Mouse (Mus musculus) thymus, adult 2 months (tissue): ENCODE measurements around the gene Itpr2.

Experiments used
- CTCF ChIP-seq: fragments of 200-500 bp; IDR thresholded peaks from 2 replicates; pipeline ENCODE4 v1.5.1; 2012; ENCODE audit warnings: mild to moderate bottlenecking, control low read depth, low read length, moderate library complexity, borderline replicate concordance; ENCODE audit not compliant: control insufficient read depth, poor library complexity, insufficient read depth; ENCODE audit errors: extremely low read depth
- POLR2A ChIP-seq: fragments of 200-500 bp; IDR thresholded peaks from 2 replicates; pipeline ENCODE4 v1.6.1; 2012; ENCODE audit warnings: mild to moderate bottlenecking, low read length, control low read depth, moderate library complexity; ENCODE audit not compliant: control insufficient read depth, poor library complexity, insufficient read depth; ENCODE audit errors: extremely low read depth

DNA sequence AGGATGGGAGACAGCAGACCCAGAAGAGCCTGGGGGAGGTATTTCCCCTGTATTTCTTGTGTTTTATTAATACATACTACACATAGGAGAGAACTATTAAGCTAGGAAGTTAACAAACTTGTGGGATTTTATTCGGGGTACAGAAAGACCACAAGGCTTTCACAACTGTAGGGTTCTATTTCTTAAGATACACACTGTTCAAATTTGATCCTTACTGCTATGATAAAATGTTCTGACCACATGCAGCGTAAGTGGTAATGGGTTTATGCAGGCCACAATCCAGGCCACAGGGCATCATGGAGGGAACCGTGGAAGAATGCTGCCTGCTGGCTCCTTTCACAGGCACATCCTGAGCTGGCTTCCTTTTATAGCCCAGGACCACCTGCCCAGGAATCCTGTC, 160.6 kb downstream of the Itpr2 start:
- TF ChIP-seq POLR2A = no peak
- TF ChIP-seq CTCF = no peak
